Comparison of ENCODE assay signal across 8 mouse cellular contexts in the genomic region with DNA sequence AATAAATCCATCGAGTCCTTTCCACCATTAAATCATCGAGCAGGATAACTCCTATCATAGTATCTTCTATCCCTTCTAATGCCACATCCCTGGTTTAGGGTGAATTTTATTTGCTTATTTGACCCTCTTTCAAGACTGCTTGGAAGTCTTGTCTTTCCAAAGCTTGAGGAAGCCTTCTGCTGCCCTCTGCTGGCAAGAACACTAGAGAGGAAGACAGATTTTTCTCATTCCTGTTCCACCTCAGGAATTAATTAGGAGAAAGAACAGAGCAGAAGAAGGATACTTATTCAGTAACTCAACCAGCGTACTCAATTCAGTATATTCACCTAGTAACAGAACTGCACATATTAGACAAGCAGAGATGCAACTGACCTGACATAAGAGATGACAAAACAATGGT.
DNase-seq lines count a peak whose midpoint lies in the region; ATAC-seq and TF ChIP-seq lines count a peak whose summit lies in the region.

No protein-coding gene starts in this region.

- no peak overlapping the region for H3K9ac ChIP-seq in hindbrain, embryonic 11.5 days (ENCODE audit: low read depth, low read length)
- H3K9ac ChIP-seq in hindbrain, embryonic 12.5 days: no peak overlapping the region
- H3K9ac ChIP-seq in forebrain, postnatal 0 days: no peak overlapping the region

- H3K4me2 ChIP-seq in hindbrain, embryonic 11.5 days (replicated peaks; ENCODE audit: low read depth, low read length): no peak overlapping the region
- no peak overlapping the region for H3K4me2 ChIP-seq in hindbrain, embryonic 12.5 days (replicated peaks)
- no peak overlapping the region for H3K4me2 ChIP-seq in forebrain, postnatal 0 days (ENCODE audit: low read depth)

- H3K27ac ChIP-seq in hindbrain, embryonic 11.5 days (ENCODE audit: low read depth, low read length): no peak overlapping the region
- H3K27ac ChIP-seq in hindbrain, embryonic 12.5 days: no peak overlapping the region
- H3K27ac ChIP-seq in cerebellum, adult 2 months (ENCODE audit: insufficient read depth, low read length): no peak overlapping the region
- H3K27ac ChIP-seq in forebrain, postnatal 0 days (ENCODE audit: low read depth, low read length): no peak overlapping the region

- 72% methylated on average over 3 of the region's 3 CpGs for WGBS in hindbrain, embryonic 11.5 days
- 56% methylated on average over 3 of the region's 3 CpGs for WGBS in hindbrain, embryonic 12.5 days
- 60% methylated on average over 3 of the region's 3 CpGs for WGBS in cerebellum, adult 2 months
- WGBS in forebrain, postnatal 0 days: 54% methylated on average over 3 of the region's 3 CpGs

- TF ChIP-seq CTCF in cerebellum, adult 2 months (IDR thresholded peaks at IDR 0.05; ENCODE audit: borderline replicate concordance, insufficient read depth, low read depth, low read length): peak; percentile 39; the same call in 1 of the 2 replicates
- TF ChIP-seq CTCF in forebrain, postnatal 0 days (IDR thresholded peaks at IDR 0.05; ENCODE audit: low read depth): peak; percentile 83

- H3K27me3 ChIP-seq in hindbrain, embryonic 11.5 days (ENCODE audit: control insufficient read depth, insufficient read depth, low read length): no peaks in the 10 kb centered on the region
- no peaks in the 10 kb centered on the region for H3K27me3 ChIP-seq in hindbrain, embryonic 12.5 days
- no peaks in the 10 kb centered on the region for H3K27me3 ChIP-seq in cerebellum, adult 2 months (ENCODE audit: control insufficient read depth, insufficient read depth, low read length)
- no peaks in the 10 kb centered on the region for H3K27me3 ChIP-seq in forebrain, postnatal 0 days (ENCODE audit: insufficient read depth, low read length)

- no peak for TF ChIP-seq POLR2A in cerebellum, adult 2 months (IDR thresholded peaks at IDR 0.05; ENCODE audit: borderline replicate concordance, insufficient read depth, low read length)

- intact Hi-C loops in left cerebral cortex, postnatal 14 days (cut with DNase I): no loop called here

- H3K36me3 ChIP-seq in hindbrain, embryonic 11.5 days (ENCODE audit: control insufficient read depth, insufficient read depth, low read length): no peaks in the 10 kb centered on the region
- H3K36me3 ChIP-seq in hindbrain, embryonic 12.5 days: no peaks in the 10 kb centered on the region
- H3K36me3 ChIP-seq in forebrain, postnatal 0 days (ENCODE audit: insufficient read depth): no peaks in the 10 kb centered on the region

- no peaks in the 10 kb centered on the region for H3K9me3 ChIP-seq in hindbrain, embryonic 11.5 days (ENCODE audit: control insufficient read depth, low read length)
- H3K9me3 ChIP-seq in hindbrain, embryonic 12.5 days (replicated peaks): no peaks in the 10 kb centered on the region
- no peaks in the 10 kb centered on the region for H3K9me3 ChIP-seq in forebrain, postnatal 0 days (ENCODE audit: low read length)

- DNase-seq in hindbrain, embryonic 11.5 days (ENCODE audit: low spot score): peak; percentile 78
- peak; percentile 60 for DNase-seq in ES-CJ7 (ENCODE audit: low read depth, low spot score)
- DNase-seq in cerebellum, adult 2 months: peak; percentile 56 to 64
- peak; percentile 79 for DNase-seq in forebrain, postnatal 0 days
- peak; percentile 49 to 83 for DNase-seq in left cerebral cortex, postnatal 14 days (ENCODE audit: low spot score in 2 of 2)
- no peak for DNase-seq in B cell, adult 2 months

- no peak overlapping the region for H3K4me3 ChIP-seq in hindbrain, embryonic 11.5 days (ENCODE audit: low read depth, low read length)
- H3K4me3 ChIP-seq in hindbrain, embryonic 12.5 days: no peak overlapping the region
- H3K4me3 ChIP-seq in cerebellum, adult 2 months (replicated peaks; ENCODE audit: insufficient read depth, low read depth, low read length): no peak overlapping the region
- H3K4me3 ChIP-seq in forebrain, postnatal 0 days (ENCODE audit: low read depth, low read length): no peak overlapping the region

- ATAC-seq in hindbrain, embryonic 11.5 days (ENCODE audit: low FRiP score): no peak; the same call in 1 of the 2 replicates
- ATAC-seq in hindbrain, embryonic 12.5 days (ENCODE audit: low FRiP score): no peak; the same call in 1 of the 2 replicates
- no peak for ATAC-seq in forebrain, postnatal 0 days
- ATAC-seq in CD4-positive, CD25-positive, alpha-beta regulatory T cell, adult 4 months: no peak

- no peaks in the 10 kb centered on the region for H3K4me1 ChIP-seq in hindbrain, embryonic 11.5 days (replicated peaks; ENCODE audit: control insufficient read depth, insufficient read depth, low read length)
- H3K4me1 ChIP-seq in hindbrain, embryonic 12.5 days: no peaks in the 10 kb centered on the region
- no peaks in the 10 kb centered on the region for H3K4me1 ChIP-seq in cerebellum, adult 2 months (ENCODE audit: control insufficient read depth, insufficient read depth, low read length)
- H3K4me1 ChIP-seq in forebrain, postnatal 0 days (ENCODE audit: insufficient read depth): no peaks in the 10 kb centered on the region

Comparison
In these comparisons a context has a peak if more than half of its experiments do, and no peak if none do; other contexts are left out.
1. DNase-seq: peak in hindbrain, embryonic 11.5 days (single experiment), ES-CJ7 (single experiment), cerebellum, adult 2 months (2 of 2), forebrain, postnatal 0 days (single experiment) and left cerebral cortex, postnatal 14 days (2 of 2); none in B cell, adult 2 months (0 of 2).